Mouse (Mus musculus) bone marrow, adult 2 months (tissue): Measurements from ENCODE around the gene Gm4969. TPM values are rescaled to one million over a fixed set of nuclear protein-coding genes. Genes with fewer than 3 reads are reported as not detected.

Experiments
- H3K27ac ChIP-seq: fragments of 200-500 bp; 2 replicates; pipeline ENCODE4 v1.5.1; 2012; ENCODE audit warnings: low read depth, mild to moderate bottlenecking, control low read depth, inconsistent platforms, low read length; ENCODE audit not compliant: control insufficient read depth, poor library complexity, insufficient read depth
- H3K4me1 ChIP-seq: fragments of 200-500 bp; 2 replicates; pipeline ENCODE4 v1.6.1; 2011; ENCODE audit warnings: low read length; ENCODE audit not compliant: control insufficient read depth, insufficient read depth
- H3K4me3 ChIP-seq: fragments of 200-500 bp; replicated peaks from 2 replicates; pipeline ENCODE3; 2011; ENCODE audit warnings: mild to moderate bottlenecking, low read depth, low read length, control low read depth; ENCODE audit not compliant: control insufficient read depth
- CTCF ChIP-seq: fragments of 200-500 bp; IDR thresholded peaks from 2 replicates; pipeline ENCODE4 v1.5.1; 2011; ENCODE audit warnings: low read length, control low read depth; ENCODE audit not compliant: control insufficient read depth, insufficient read depth
- POLR2A ChIP-seq: fragments of 200-500 bp; IDR thresholded peaks from 2 replicates; pipeline ENCODE4 v1.6.1; 2011; ENCODE audit warnings: low read depth, mild to moderate bottlenecking, control low read depth, low read length, borderline replicate concordance; ENCODE audit not compliant: control insufficient read depth
- WGBS: fragments of 180-500 bp; shearing (Covaris S2); methylation state at CpG from one replicate; pipeline ENCODE4 v1.1.7; 2018; 5-methylcytosine and 5-hydroxymethylcytosine counted together
- polyA plus RNA-seq: library from polyadenylated mRNA; stranded (reverse); fragments of >200 nt; gene quantifications from 2 replicates; pipeline ENCODE4 v1.2.4, GENCODE M21; 2011; ENCODE audit warnings: low replicate concordance; ENCODE audit not compliant: missing spikeins, insufficient read depth, insufficient read length

The Gm4969 gene
- polyA plus RNA-seq, 1 experiment = not detected

DNA sequence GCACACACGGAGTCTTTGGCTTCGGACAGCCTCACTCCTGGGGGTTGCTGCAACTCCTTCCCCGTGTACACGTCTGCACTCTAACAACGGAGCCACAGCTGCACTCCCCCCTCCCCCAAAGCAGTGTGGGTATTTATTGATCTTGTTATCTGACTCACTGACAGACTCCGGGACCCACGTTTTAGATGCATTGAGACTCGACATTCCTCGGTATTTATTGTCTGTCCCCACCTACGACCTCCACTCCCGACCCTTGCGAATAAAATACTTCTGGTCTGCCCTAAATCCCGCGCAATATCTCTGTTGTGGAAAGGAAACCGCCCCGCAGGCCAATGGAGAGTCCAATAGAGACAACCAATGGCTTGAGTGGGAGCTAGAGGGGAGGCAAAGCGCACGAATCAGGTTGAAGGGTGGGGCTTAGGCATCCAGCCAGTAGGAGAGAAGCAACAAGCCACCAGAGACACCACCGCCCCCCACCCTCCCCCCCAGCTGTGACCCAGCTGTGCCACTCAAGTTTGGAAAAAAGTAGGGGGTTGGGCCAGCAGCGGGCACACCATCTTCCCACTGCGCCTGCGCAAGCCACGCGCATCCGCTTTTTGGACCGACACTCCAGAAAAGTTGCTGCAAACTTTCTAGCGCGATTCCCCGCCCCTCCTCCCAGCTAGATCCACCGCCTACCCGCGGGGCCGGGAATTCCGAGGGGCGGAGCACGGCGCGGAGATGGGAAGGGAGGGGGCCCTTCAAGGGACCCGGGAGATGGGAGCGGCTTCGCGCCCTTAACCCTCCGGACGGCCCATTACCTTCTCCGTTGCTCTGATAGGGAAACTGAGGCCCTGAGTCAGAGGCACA is 24.4 kb downstream of the Gm4969 start:
- TF ChIP-seq CTCF (no peak), POLR2A (peak; percentile 62; the same call in 1 of the 2 replicates)
- under 1% methylated on average over 45 of the region's 45 CpGs for WGBS
- Histone ChIP-seq H3K4me1 (peaks cover 2% of the 10 kb centered on the region; the same call in 1 of the 2 replicates), H3K27ac (peak overlapping the region; percentile 54; the same call in 1 of the 2 replicates), H3K4me3 (peak overlapping the region; percentile 62)

- Histone ChIP-seq H3K4me1 (peaks cover 2% of the 10 kb centered on the region; the same call in 1 of the 2 replicates), H3K4me3 (peak overlapping the region; percentile 34), H3K27ac (no peak overlapping the region)
- WGBS = 0% methylated on average over 12 of the region's 15 CpGs
- peak; percentile 90 for TF ChIP-seq CTCF
- no peak for TF ChIP-seq POLR2A
Observed at GRCm38 (mm10) chr7:19093174-19093521, 25.0 kb downstream of the Gm4969 start.

GRCm38 (mm10) chr7:19092381-19093173 is 25.6 kb downstream of the Gm4969 start:
- WGBS = 14% methylated on average over 38 of the region's 38 CpGs
- TF ChIP-seq POLR2A = no peak
- no peak for TF ChIP-seq CTCF
- Histone ChIP-seq H3K4me3 (no peak overlapping the region), H3K4me1 (peaks cover 2% of the 10 kb centered on the region; the same call in 1 of the 2 replicates), H3K27ac (peak overlapping the region; percentile 7; the same call in 1 of the 2 replicates)

- TF ChIP-seq CTCF = no peak
- H3K27ac ChIP-seq = no peak overlapping the region
- 72% methylated on average over 17 of the region's 17 CpGs for WGBS
- H3K4me3 ChIP-seq = no peak overlapping the region
- peaks cover 2% of the 10 kb centered on the region; the same call in 1 of the 2 replicates for H3K4me1 ChIP-seq
Observed at GRCm38 (mm10) chr7:19091913-19092312, 26.3 kb downstream of the Gm4969 start.

DNA sequence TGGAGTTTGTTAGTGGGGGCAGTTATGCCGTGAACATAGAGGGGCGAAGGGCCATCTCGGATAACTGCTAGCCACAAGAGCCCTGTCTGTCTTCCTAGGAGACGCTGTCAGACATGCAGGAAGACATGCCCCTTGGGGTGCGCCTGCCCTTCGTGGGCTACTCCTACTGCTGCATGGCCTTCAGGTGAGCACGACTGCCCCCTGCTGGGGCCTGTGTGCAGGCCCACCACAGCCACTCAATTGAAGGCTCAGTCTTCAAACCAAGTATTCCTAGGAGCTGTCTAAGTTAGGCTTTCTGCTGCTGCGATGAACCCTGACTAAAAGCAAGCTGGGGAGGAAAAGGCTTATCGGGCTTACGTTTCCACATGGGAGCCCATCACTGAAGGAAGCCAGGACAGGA is 29.4 kb downstream of the Gm4969 start:
- Histone ChIP-seq H3K27ac (no peak overlapping the region), H3K4me1 (peaks cover 6% of the 10 kb centered on the region; the same call in 1 of the 2 replicates), H3K4me3 (no peak overlapping the region)
- WGBS = 19% methylated on average over 10 of the region's 10 CpGs
- no peak for TF ChIP-seq POLR2A
- TF ChIP-seq CTCF = peak; percentile 90

DNA sequence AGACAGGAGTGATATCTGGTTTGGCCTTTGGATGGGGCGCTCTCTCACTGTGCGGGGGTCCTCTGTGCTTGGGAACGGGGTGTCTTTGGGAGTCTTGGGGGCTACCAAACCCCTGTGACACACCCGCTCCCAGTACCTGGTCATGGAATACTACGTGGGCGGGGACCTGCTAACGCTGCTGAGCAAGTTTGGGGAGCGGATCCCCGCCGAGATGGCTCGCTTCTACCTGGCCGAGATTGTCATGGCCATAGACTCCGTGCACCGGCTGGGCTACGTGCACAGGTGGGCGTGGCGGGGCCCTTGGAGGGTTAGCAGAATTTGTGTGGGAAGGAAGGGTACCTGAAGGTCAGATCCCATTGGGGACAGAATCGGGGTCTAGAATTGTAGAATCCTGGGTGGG is 31.4 kb downstream of the Gm4969 start:
- 75% methylated on average over 18 of the region's 18 CpGs for WGBS
- H3K27ac ChIP-seq = no peak overlapping the region
- peaks cover 4% of the 10 kb centered on the region; the same call in 1 of the 2 replicates for H3K4me1 ChIP-seq

GRCm38 (mm10) chr7:19086042-19086441 is 32.1 kb downstream of the Gm4969 start:
- H3K4me1 ChIP-seq = peaks cover 4% of the 10 kb centered on the region; the same call in 1 of the 2 replicates
- 3% methylated on average over 14 of the region's 14 CpGs for WGBS
- TF ChIP-seq CTCF (no peak), POLR2A (no peak)
- H3K4me3 ChIP-seq = no peak overlapping the region
- no peak overlapping the region for H3K27ac ChIP-seq

More for the DNA sequence above, 31.4 kb downstream of the Gm4969 start:
- no peak for TF ChIP-seq POLR2A
- TF ChIP-seq CTCF = no peak
- H3K4me3 ChIP-seq = no peak overlapping the region

GRCm38 (mm10) chr7:19085495-19085894 is 32.7 kb downstream of the Gm4969 start:
- H3K4me1 ChIP-seq = peaks cover 4% of the 10 kb centered on the region; the same call in 1 of the 2 replicates
- no peak overlapping the region for H3K27ac ChIP-seq
- WGBS = 10% methylated on average over 6 of the region's 6 CpGs
- no peak for TF ChIP-seq CTCF
- TF ChIP-seq POLR2A = no peak
- no peak overlapping the region for H3K4me3 ChIP-seq
